Mouse (Mus musculus): ENCODE results near the gene Htr1d. TPM values are rescaled to one million over a fixed set of nuclear protein-coding genes. Genes with fewer than 3 reads are reported as not detected.

The Htr1d gene
- total and polyA plus RNA-seq, 2 experiments from 2014 or later: 5.1 to 5.9 TPM

DNA sequence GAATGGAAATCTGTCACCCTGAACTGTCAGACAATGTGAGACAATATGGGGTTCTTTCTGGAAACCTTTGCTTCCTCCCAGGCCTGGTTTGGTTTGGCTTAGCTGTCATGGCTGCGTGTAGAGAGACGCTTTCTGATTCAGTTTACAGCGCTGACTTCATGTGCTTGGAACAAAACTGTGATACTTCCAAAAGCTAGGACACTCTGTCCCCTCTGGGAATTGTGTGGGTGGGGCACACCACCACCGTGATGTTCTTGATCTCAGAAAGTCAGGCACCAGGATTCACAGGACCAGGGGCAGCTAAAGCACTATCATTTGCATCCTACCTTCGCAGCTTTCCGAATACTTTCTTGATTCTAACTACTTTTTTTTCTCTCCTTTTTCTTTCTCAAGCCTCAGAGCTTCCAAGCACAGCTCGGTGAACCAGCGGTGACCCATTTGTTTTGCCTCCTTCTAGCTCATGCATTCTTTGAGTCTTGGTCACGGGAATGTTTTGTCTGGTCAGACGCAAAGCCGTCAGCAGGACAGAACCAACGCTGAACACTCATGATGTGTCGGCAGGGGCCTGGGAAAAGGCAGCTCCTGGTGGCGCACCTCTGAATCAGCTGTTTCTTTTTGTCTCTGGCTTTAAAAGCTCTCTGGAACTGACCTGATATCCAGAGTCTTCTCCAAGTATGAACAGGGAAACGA lies 18.2 kb downstream of the Htr1d start:
- Histone ChIP-seq H3K4me3 (ENCODE audit: low read depth, low read length) (no peak overlapping the region), H3K9ac (replicated peaks; ENCODE audit: low read length, poor library complexity, severe bottlenecking) (no peak overlapping the region), H3K4me1 (ENCODE audit: insufficient read depth, low read length) (no peaks in the 10 kb centered on the region), H3K27ac (ENCODE audit: low read depth, low read length) (no peak overlapping the region), H3K9me3 (ENCODE audit: low read length) (no peaks in the 10 kb centered on the region), H3K27me3 (ENCODE audit: insufficient read depth, low read length) (no peaks in the 10 kb centered on the region), H3K36me3 (ENCODE audit: insufficient read depth, low read length) (no peaks in the 10 kb centered on the region), H3K4me2 (ENCODE audit: low read depth, low read length, poor library complexity, severe bottlenecking) (no peak overlapping the region)
- TF ChIP-seq CTCF (IDR thresholded peaks at IDR 0.05): no peak
- ATAC-seq (ENCODE audit: low FRiP score): no peak
- WGBS: 63% methylated on average over 15 of the region's 15 CpGs
- DNase-seq (ENCODE audit: low spot score): no peak

DNA sequence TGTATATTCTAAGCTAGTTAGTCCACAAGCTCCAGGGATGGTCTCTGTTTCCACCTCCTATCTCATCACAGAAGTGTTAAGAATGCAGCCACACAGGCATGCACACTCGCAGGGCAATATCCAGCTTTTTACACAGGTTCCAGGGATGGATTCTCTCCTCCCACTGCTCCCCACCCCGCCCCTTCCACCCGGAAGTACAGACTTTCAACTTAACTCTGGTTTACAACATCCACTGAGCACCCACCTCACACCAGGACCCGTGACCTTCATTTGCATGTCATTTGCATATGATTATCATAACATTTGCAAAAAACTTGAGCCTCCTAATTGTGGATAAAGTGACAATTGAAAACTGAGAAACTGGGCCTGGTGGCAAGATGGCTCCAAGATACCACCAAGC lies 21.2 kb downstream of the Htr1d start:
- Histone ChIP-seq H3K4me3 (ENCODE audit: low read depth, low read length) (no peak overlapping the region), H3K36me3 (ENCODE audit: insufficient read depth, low read length) (no peaks in the 10 kb centered on the region), H3K4me1 (ENCODE audit: insufficient read depth, low read length) (no peaks in the 10 kb centered on the region), H3K9me3 (ENCODE audit: low read length) (no peaks in the 10 kb centered on the region), H3K27me3 (ENCODE audit: insufficient read depth, low read length) (no peaks in the 10 kb centered on the region), H3K27ac (ENCODE audit: low read depth, low read length) (no peak overlapping the region), H3K9ac (replicated peaks; ENCODE audit: low read length, poor library complexity, severe bottlenecking) (no peak overlapping the region), H3K4me2 (ENCODE audit: low read depth, low read length, poor library complexity, severe bottlenecking) (no peak overlapping the region)
- no peak for TF ChIP-seq CTCF (IDR thresholded peaks at IDR 0.05)
- ATAC-seq (ENCODE audit: low FRiP score): no peak
- WGBS: 70% methylated on average over 4 of the region's 4 CpGs
- DNase-seq (ENCODE audit: low spot score): no peak

DNA sequence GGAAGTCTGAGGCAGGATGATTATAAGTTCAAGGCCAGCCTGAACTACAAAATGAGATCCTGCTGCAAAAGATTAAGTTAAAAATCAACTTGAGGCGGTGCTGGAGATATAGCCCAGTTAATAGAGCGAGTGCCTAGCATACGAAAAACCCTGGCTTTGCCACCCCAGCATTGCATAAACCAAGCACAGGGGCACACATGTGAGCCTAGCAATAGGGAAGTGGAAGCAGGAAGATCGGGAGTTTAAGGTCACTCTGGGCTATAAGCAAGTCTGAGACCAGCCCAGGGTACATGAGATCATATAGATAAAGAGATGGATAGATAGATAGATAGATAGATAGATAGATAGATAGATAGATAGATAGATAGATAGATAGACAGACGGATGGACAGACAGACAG lies 26.5 kb downstream of the Htr1d start:
- 92% methylated on average over 5 of the region's 5 CpGs for WGBS
- H3K27me3 ChIP-seq (ENCODE audit: insufficient read depth, low read length): no peaks in the 10 kb centered on the region

GRCm38 (mm10) chr4:136450271-136450670 lies 26.9 kb downstream of the Htr1d start:
- H3K27me3 ChIP-seq (ENCODE audit: insufficient read depth, low read length): no peaks in the 10 kb centered on the region
- H3K9ac ChIP-seq (replicated peaks; ENCODE audit: low read length, poor library complexity, severe bottlenecking): no peak overlapping the region
- no peaks in the 10 kb centered on the region for H3K36me3 ChIP-seq (ENCODE audit: insufficient read depth, low read length)
- DNase-seq (ENCODE audit: low spot score) (no peak), ATAC-seq (ENCODE audit: low FRiP score) (no peak)
- no peak for TF ChIP-seq CTCF (IDR thresholded peaks at IDR 0.05)
- H3K4me1 ChIP-seq (ENCODE audit: insufficient read depth, low read length): no peaks in the 10 kb centered on the region
- WGBS: 86% methylated on average over 4 of the region's 4 CpGs
- H3K4me2 ChIP-seq (ENCODE audit: low read depth, low read length, poor library complexity, severe bottlenecking): no peak overlapping the region
- H3K9me3 ChIP-seq (ENCODE audit: low read length): no peaks in the 10 kb centered on the region
- H3K4me3 ChIP-seq (ENCODE audit: low read depth, low read length): no peak overlapping the region
- no peak overlapping the region for H3K27ac ChIP-seq (ENCODE audit: low read depth, low read length)

More for the DNA sequence above, 26.5 kb downstream of the Htr1d start:
- no peak for DNase-seq (ENCODE audit: low spot score)
- Histone ChIP-seq H3K36me3 (ENCODE audit: insufficient read depth, low read length) (no peaks in the 10 kb centered on the region), H3K4me1 (ENCODE audit: insufficient read depth, low read length) (no peaks in the 10 kb centered on the region), H3K9me3 (ENCODE audit: low read length) (no peaks in the 10 kb centered on the region), H3K27ac (ENCODE audit: low read depth, low read length) (no peak overlapping the region), H3K9ac (replicated peaks; ENCODE audit: low read length, poor library complexity, severe bottlenecking) (no peak overlapping the region), H3K4me3 (ENCODE audit: low read depth, low read length) (no peak overlapping the region), H3K4me2 (ENCODE audit: low read depth, low read length, poor library complexity, severe bottlenecking) (no peak overlapping the region)
- ATAC-seq (ENCODE audit: low FRiP score): no peak
- TF ChIP-seq CTCF (IDR thresholded peaks at IDR 0.05): no peak

DNA sequence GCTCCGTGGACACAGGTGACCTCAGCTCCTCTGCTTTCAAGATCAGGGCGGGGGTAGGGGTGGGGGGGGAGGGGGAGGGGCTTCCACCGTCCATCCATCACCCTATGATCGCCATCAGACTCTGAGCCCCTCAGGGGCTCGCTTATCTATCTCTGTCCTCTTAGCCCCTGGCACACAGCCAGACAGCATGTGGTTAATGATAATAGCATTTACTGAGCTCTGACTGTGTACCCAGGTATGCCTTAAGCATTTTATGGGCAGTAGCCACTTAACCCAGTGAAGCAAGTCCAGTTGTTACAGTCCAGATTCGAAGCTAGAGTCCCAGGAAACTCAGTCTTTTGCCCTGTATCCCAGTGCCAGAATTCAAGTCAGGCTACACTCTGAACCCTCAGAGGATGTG lies 28.2 kb downstream of the Htr1d start:
- Histone ChIP-seq H3K9ac (replicated peaks; ENCODE audit: low read length, poor library complexity, severe bottlenecking) (no peak overlapping the region), H3K9me3 (ENCODE audit: low read length) (no peaks in the 10 kb centered on the region), H3K4me1 (ENCODE audit: insufficient read depth, low read length) (no peaks in the 10 kb centered on the region), H3K27ac (ENCODE audit: low read depth, low read length) (no peak overlapping the region), H3K27me3 (ENCODE audit: insufficient read depth, low read length) (no peaks in the 10 kb centered on the region), H3K4me3 (ENCODE audit: low read depth, low read length) (no peak overlapping the region), H3K4me2 (ENCODE audit: low read depth, low read length, poor library complexity, severe bottlenecking) (no peak overlapping the region), H3K36me3 (ENCODE audit: insufficient read depth, low read length) (no peaks in the 10 kb centered on the region)
- no peak for ATAC-seq (ENCODE audit: low FRiP score)
- no peak for DNase-seq (ENCODE audit: low spot score)
- WGBS: 24% methylated on average over 6 of the region's 6 CpGs
- TF ChIP-seq CTCF (IDR thresholded peaks at IDR 0.05): no peak

DNA sequence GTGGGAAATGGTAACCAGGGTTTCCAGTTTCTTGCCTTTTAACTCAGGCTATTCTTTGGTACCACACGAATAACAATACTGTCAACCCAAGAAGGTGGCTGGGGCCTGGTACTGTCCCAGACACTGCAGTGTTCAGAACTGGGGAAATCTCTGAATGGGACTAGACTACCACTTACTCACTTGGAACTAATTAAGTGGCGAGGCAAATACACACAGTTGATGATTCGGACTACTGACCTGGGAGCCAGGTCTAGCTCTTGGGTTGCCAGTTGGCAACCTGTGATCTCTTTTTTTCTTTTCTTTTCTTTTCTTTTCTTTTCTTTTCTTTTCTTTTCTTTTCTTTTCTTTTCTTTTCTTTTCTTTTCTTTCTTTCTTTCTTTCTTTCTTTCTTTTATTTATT lies 29.0 kb downstream of the Htr1d start:
- Histone ChIP-seq H3K27me3 (ENCODE audit: insufficient read depth, low read length) (no peaks in the 10 kb centered on the region), H3K36me3 (ENCODE audit: insufficient read depth, low read length) (no peaks in the 10 kb centered on the region), H3K9ac (replicated peaks; ENCODE audit: low read length, poor library complexity, severe bottlenecking) (no peak overlapping the region), H3K4me2 (ENCODE audit: low read depth, low read length, poor library complexity, severe bottlenecking) (no peak overlapping the region), H3K4me1 (ENCODE audit: insufficient read depth, low read length) (no peaks in the 10 kb centered on the region), H3K4me3 (ENCODE audit: low read depth, low read length) (no peak overlapping the region), H3K27ac (ENCODE audit: low read depth, low read length) (no peak overlapping the region), H3K9me3 (ENCODE audit: low read length) (no peaks in the 10 kb centered on the region)
- no peak for TF ChIP-seq CTCF (IDR thresholded peaks at IDR 0.05)
- DNase-seq (ENCODE audit: low spot score): no peak
- ATAC-seq (ENCODE audit: low FRiP score): no peak
- 84% methylated on average over 3 of the region's 3 CpGs for whole genome bisulfite sequencing

Measured in midbrain, postnatal 0 days (tissue).